Mouse (Mus musculus): ENCODE measurements around the gene Gsta3. TPM values are rescaled to one million over a fixed set of nuclear protein-coding genes. Genes with fewer than 3 reads are reported as not detected.
A peak's percentile ranks its signal among the peaks of the same experiment; 100 is the strongest.

Gene Gsta3
- total RNA-seq, 4 experiments from 2014 or later = 8.0 to 17.7 (median 12.2) TPM

GRCm38 (mm10) chr1:21299826-21300225 is 59.4 kb downstream of the Gsta3 start:
- DNase-seq (ENCODE audit: low spot score) = no peak

DNA sequence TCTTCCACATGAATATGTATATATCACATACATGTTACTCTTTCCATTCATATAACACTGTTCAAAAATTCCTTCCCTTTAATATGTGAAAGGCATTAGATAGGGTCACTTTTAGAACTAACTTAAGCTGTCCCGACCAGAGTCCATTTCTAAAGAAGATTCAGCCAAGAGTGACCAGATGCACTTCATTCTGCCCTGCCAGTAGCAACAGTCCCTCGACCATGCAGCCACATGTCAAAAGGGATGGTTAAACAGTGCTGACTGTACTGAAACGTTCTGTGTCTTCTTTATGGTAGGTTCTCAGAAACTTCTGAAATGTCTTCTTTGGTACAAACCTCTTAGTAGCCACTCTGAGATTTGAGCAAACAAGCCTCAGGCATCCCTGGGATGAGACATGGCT is 61.3 kb downstream of the Gsta3 start:
- no peak for DNase-seq (ENCODE audit: low spot score)

- DNase-seq (ENCODE audit: low spot score) = no peak
Measured at GRCm38 (mm10) chr1:21304174-21304573, 63.8 kb downstream of the Gsta3 start.

- no peak for DNase-seq (ENCODE audit: low spot score)
Measured at GRCm38 (mm10) chr1:21304646-21305045, 64.3 kb downstream of the Gsta3 start.

DNA sequence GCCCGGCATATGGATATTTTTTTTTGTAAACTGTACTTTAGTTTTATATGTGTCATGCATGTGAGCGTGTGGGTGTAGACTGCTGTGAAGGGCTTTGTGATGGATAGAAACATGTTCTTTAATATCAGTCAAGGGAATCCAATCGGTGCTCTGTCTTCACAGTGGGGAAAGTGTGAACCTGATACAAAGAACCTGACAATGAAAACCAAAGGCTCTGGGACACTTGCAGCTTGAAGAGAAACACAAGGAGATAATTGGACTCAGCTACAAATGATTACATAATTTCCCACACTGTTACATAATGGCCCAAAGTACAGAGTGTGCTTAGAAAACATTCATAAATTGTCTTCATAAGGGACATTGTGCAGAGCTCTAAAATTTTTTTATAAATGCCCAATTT is 65.1 kb downstream of the Gsta3 start:
- DNase-seq (ENCODE audit: low spot score) = peak; percentile 49

- no peak for DNase-seq (ENCODE audit: low spot score)
Measured at GRCm38 (mm10) chr1:21314336-21314735, 73.9 kb downstream of the Gsta3 start.

Other genes with a start within 250 kb of the Gsta3 start
- gene Tram2, start 161.4 kb upstream of the Gsta3 start, total RNA-seq (2022) = 1 to 10 TPM; 4.3 to 5.8 (median 4.9) TPM
- gene Tmem14a, start 22.0 kb upstream of the Gsta3 start, total RNA-seq (2022) = 1 to 10 TPM; 2.6 to 5.2 (median 4.2) TPM
- gene Khdc1a, start 109.1 kb downstream of the Gsta3 start, total RNA-seq (2022) = not detected
- gene Khdc1c, start 127.7 kb downstream of the Gsta3 start, total RNA-seq (2022) = not detected
- not detected for gene Khdc1b, start 143.0 kb downstream of the Gsta3 start, total RNA-seq (2022)